Mouse (Mus musculus): ENCODE measurements around the gene Coro1c.

DNA sequence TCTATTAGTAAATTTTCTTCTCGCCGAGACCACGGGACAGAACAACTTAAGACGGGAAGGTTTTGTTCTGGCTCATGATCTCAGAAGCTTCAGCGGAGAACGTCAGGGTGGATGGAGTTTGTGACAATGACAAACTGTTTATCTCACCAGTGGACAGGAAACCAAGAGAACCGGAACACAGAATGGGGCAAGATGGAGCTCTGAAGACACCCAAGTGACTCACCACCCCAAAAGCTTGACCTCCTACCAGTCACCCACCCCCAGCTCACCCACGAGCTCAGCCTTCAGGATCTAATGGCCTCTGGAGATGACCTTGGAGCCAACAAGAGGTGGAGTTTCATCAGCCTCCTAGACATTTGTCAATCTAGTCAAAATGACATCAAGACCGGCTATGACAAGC, 103.3 kb downstream of the Coro1c start:
- TF ChIP-seq CTCF (IDR thresholded peaks at IDR 0.05; ENCODE audit: borderline replicate concordance, control insufficient read depth, extremely low read depth, insufficient read depth, low read length, poor library complexity) (no peak), POLR2A (IDR thresholded peaks at IDR 0.05; ENCODE audit: control insufficient read depth, extremely low read depth, insufficient read depth, low read length, poor library complexity) (no peak)

All from thymus, adult 2 months (tissue).